Mouse (Mus musculus) frontal cortex, adult 2 months (tissue): ENCODE results near the gene Nrg3. TPM values are rescaled to one million over a fixed set of nuclear protein-coding genes. Genes with fewer than 3 reads are reported as not detected.

ENCODE experiments used
- DNase-seq, 2 experiments: peaks; one replicate each; pipeline ENCODE4 v3.0.0; 2022; ENCODE audit warnings: low spot score in 1 of 2; ENCODE audit errors: extremely low spot score in 1 of 2
- polyA plus RNA-seq: library from polyadenylated mRNA; depleted of rRNA; stranded (reverse); fragments of >200 nt; gene quantifications from 2 replicates; pipeline ENCODE4 v1.2.3, GENCODE M21; 2012

Gene Nrg3
- polyA plus RNA-seq, 1 experiment, result 25.4 TPM

DNA sequence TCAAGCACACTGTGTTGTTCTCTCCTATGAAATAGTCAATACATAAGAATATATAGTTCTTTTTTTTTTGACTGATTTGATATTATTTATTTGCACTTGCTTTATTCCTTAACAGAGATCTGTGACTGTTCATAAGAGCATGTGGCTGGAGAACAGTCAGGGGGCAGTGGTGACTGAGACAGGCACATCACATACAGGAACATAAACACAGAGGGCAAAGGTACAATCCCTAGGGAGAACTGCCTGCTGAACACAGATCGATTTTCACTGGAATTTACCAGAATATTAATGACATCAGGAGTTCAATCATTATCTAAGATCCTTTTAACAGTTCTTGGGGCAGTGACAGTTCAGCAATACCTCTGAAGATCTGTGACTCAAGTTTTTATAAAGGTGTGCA is 812.9 kb downstream of the Nrg3 start:
- no peak for DNase-seq

DNA sequence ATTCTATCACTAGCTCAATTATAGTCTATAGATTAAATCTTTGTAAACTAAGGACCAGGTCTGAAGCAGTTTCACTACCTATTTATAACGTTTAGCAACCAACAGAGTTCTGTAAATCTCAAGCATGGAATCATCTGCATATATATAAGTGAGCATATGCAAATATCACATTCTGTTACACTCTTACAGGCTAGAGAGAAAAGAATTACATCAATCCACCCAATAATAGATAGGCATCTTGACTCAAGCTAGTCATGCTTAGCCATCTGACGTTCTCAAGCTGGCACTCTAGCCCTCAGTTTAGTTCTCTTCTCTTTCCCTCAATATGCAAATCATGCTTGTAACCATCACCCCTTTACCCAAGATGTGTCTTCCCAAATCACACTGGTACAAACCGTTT is 835.8 kb downstream of the Nrg3 start:
- no peak for DNase-seq

- no peak for DNase-seq
Measured at GRCm38 (mm10) chr14:38630114-38630513, 842.8 kb downstream of the Nrg3 start.

DNA sequence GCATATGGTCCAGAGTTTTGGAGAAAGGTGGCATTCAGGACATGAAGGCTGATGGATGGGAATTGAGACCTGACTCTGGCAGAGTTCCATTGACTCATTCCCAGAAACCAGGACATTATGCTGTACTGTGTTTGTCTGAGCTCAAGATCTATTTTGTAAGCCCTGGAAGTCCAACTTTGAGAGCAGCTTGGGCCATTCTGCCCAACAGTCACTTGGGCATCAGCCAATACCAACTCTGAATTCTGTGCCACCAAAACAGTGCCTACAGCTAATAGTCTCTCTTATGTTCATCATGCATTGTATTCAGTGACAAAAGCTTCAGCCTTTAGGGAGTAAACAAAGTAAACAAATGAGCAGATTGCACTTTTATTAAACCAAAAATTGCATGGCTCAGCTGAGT is 843.2 kb downstream of the Nrg3 start:
- no peak for DNase-seq

GRCm38 (mm10) chr14:38628862-38629619 is 843.8 kb downstream of the Nrg3 start:
- no peak for DNase-seq

- DNase-seq, result no peak
Measured at GRCm38 (mm10) chr14:38616969-38617368, 855.9 kb downstream of the Nrg3 start.

GRCm38 (mm10) chr14:38597735-38598134 is 875.2 kb downstream of the Nrg3 start:
- no peak for DNase-seq

DNA sequence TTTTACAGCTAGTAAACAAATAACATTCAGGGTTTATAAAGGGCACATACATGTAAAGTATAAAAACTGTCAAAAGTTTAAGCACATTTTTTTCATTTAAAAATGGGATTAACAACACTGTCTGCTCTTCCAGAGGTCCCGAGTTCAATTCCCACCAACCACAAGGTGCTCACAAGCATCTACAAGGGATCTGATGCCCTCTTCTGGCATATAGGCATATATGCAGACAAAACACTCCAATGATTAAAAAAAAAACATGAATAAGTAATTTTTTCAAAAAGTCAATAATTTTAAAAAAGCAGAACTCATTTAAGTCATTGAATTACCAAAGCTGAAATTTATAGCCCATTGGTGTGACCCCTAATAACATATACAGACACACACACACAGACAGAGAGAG is 878.6 kb downstream of the Nrg3 start:
- DNase-seq, result no peak

DNA sequence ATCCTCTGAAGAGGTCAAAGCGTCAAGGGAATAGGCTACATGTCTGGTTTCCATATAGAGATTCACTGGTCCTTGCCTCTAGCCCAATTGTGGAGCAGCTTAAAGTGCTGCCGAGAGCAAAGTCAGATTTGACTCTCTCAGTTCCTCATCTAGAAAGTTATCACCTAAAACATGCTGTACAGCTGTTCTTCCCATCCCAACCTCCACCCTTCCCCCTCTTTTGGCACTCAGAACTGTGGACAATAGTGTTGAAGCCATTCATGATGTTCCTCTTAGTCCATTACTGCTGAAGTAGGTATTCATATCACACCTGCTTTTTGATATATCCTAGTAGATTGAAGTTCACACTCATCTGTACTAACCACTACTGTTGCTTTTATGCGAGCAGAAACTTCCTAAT is 896.1 kb downstream of the Nrg3 start:
- no peak for DNase-seq

- peak in 1 of 2 experiments; percentile 27 for DNase-seq
Measured at GRCm38 (mm10) chr14:38568184-38568583, 904.7 kb downstream of the Nrg3 start.

DNA sequence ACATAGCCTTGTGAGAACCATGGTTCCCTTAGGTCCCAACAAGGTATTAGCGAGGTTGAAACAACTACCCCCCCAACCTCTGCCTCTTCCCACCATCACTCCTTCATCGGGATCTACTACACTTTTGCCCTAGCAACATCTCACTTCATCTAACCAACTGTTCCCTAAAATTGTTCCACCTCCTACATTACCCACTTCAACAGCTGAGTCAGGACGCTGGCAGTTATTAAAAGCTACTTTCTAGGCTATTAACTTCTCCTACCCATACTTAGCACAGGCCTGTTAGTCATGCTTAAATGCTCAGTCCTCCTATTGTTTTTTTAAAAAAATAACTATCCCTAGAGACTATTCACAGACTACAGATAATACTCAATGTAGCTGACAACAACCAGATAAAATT is 906.7 kb downstream of the Nrg3 start:
- no peak for DNase-seq

DNA sequence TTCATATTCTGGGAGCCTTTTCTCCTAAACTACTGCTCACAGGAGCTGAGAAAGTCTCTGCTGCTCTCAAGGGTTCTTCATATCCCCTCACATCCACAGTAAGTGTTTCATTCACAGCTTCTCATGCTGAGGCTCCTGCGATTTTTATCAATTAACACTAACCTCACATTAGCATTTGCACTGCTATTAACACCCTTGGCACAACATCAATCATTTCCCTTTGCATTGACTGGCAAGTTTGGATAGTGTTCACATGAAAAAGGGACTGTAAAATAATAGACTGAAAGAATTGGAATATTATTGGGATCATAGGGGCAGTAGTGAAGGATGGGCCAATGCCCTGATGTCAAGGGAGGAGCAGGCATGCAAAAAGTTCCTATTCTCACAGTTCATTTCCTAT is 918.3 kb downstream of the Nrg3 start:
- DNase-seq, result no peak

- DNase-seq, result peak in 1 of 2 experiments; percentile 40
Measured at GRCm38 (mm10) chr14:38547257-38547656, 925.6 kb downstream of the Nrg3 start.

DNA sequence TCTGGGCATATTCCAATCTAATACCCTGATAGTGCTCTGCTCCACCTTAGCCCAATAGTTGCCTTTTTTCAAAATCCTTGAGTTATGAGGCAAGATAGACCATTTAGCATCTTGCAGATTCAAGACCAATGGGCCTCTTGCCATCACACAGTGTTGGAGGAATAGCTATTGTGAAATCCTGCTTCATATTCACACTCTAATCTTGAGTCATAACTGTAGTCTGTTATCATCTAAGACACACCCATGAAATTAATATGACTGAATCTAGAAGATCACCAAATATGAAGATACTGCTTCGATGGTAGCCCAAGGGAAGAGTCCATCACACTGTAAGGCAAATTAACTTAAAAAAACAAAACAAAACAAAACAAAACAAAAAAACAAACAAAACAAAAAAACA is 937.7 kb downstream of the Nrg3 start:
- DNase-seq, result no peak

GRCm38 (mm10) chr14:38533495-38533894 is 939.4 kb downstream of the Nrg3 start:
- DNase-seq, result no peak

- no peak for DNase-seq
Measured at GRCm38 (mm10) chr14:38516232-38516631, 956.7 kb downstream of the Nrg3 start.

DNA sequence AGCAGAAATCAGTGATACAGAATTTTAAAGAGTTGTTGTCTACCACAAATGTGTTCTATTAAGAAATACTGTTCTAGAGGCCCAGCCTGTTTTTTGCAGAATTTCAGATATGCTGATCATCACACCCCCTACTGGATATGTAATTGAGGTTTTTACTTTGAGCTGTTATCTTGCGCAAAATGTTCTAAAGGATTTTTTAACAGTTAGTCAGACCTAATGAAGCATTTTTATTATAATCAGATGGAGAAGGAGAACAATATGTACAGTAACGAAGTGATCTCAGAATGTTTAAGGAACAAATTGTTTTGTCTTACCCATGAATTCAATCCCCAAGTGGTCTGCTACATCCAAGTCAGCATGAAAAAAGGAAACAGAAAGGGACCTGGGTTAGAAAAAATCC is 963.9 kb downstream of the Nrg3 start:
- DNase-seq, result no peak

DNA sequence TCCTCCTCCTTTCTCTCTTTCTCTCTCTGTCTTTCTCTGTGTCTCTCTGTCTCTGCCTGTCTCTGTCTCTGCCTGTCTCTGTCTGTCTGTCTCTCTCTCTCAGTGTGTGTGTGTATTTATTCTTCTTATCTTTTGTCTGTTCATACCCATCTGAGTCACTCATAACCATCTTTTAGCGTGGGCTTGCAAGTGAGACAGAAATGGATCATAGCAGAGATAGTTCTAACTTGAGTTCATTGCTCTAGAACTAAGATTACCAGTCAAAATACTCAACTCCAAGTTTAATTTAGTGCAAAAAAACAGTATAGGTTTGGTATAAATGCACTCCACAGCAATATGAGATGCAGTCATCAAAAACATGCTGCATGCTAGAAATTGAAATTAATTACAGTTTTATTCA is 977.9 kb downstream of the Nrg3 start:
- no peak for DNase-seq

DNA sequence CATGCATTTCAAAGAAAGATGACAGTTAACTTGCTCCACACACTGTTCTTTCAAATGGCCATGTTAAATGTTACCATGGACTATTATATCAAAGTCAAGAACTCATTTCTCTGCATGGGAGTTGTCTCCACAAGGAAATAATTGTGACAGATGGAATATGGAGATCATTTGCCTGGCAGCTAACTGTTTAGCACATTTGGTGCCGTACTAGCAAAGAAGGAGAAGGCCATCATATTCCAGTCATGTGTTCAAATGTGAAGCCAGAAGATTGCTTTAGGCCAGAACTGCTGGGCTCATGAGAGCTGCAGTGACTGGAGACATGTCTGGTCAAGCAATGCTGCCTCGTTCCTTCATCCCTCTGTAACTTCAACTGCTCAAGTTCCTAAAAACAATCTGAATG is 1025.8 kb downstream of the Nrg3 start:
- DNase-seq, result no peak

DNA sequence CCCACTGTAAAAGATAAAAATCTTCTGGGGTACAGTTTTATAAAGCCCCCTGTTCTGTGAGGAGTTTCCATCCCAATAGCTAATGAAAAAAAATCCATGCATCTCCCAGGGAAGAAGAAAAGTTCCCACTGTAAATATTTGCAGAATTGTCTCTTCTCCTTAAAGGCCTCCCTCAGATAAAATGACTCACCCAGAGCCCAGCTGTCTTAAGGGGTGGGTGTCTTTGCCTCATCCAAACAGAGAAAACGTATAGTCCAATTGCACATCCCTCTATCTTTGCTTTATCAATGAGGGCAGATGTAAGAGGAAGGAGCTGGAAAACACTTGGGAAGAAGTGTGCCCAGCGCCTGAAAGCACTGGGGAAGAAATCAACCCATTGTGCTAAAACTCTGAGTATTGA is 1028.1 kb downstream of the Nrg3 start:
- peak in 1 of 2 experiments; percentile 46 for DNase-seq

- DNase-seq, result no peak
Measured at GRCm38 (mm10) chr14:38433793-38434589, 1038.9 kb downstream of the Nrg3 start.

DNA sequence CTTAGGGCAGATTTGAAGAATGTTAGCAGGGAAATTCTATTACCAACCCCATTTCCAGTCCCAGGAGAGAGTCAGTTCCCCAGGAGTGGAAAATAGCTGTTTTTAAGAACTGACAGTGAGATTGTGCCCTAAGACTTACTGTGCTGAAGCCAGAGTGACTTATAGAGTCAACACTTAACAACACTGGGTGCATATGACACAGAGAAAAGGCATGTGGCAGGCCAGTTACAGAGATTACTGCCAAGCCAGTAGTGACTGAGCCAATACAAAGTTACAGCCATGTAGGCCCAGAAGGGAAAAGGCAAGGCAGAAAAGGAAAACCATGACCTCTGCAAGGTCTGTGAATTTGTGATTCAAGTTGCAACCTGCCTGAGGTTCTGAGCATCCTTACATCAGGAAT is 1098.2 kb downstream of the Nrg3 start:
- no peak for DNase-seq
